Mouse (Mus musculus): ENCODE data around the gene Mlana.

- no peak for TF ChIP-seq CTCF (IDR thresholded peaks at IDR 0.05; ENCODE audit: low read depth, low read length)
- no peak for TF ChIP-seq GATA1 (IDR thresholded peaks at IDR 0.05; ENCODE audit: borderline replicate concordance, low read length)
- TF ChIP-seq TAL1 (conservative IDR thresholded peaks at IDR 0.05; ENCODE audit: low read depth, low read length) = no peak
Measured at GRCm38 (mm10) chr19:29680182-29681152, 17.2 kb upstream of the Mlana start.
